Mouse (Mus musculus) layer of hippocampus, adult 11-12 months (tissue): ENCODE measurements around the gene Gm15737.

Experiments
- DNase-seq: peaks from one replicate; pipeline ENCODE4 v3.0.0; 2022; ENCODE audit warnings: low spot score

Gene Gm15737

GRCm38 (mm10) chr6:92875340-92875739 lies 6.2 kb downstream of the Gm15737 start:
- no peak for DNase-seq

- DNase-seq, result no peak
Observed at GRCm38 (mm10) chr6:92876121-92876520, 7.0 kb downstream of the Gm15737 start.

- DNase-seq, result no peak
Observed at GRCm38 (mm10) chr6:92877236-92877635, 8.1 kb downstream of the Gm15737 start.

GRCm38 (mm10) chr6:92878771-92879170 lies 9.6 kb downstream of the Gm15737 start:
- no peak for DNase-seq

- DNase-seq, result no peak
Observed at GRCm38 (mm10) chr6:92879700-92880265, 10.6 kb downstream of the Gm15737 start.

GRCm38 (mm10) chr6:92882446-92882845 lies 13.3 kb downstream of the Gm15737 start:
- no peak for DNase-seq

GRCm38 (mm10) chr6:92883131-92883900 lies 14.2 kb downstream of the Gm15737 start:
- no peak for DNase-seq

GRCm38 (mm10) chr6:92891535-92891934 lies 22.4 kb downstream of the Gm15737 start:
- DNase-seq, result no peak

- no peak for DNase-seq
Observed at GRCm38 (mm10) chr6:92904037-92904436, 34.9 kb downstream of the Gm15737 start.

- DNase-seq, result no peak
Observed at GRCm38 (mm10) chr6:92904491-92904890, 35.3 kb downstream of the Gm15737 start.

- no peak for DNase-seq
Observed at GRCm38 (mm10) chr6:92905922-92906321, 36.8 kb downstream of the Gm15737 start.

GRCm38 (mm10) chr6:92909361-92909760 lies 40.2 kb downstream of the Gm15737 start:
- DNase-seq, result no peak

- DNase-seq, result no peak
Observed at GRCm38 (mm10) chr6:92910611-92911010, 41.5 kb downstream of the Gm15737 start.

GRCm38 (mm10) chr6:92920938-92921689 lies 52.0 kb downstream of the Gm15737 start:
- DNase-seq, result no peak

GRCm38 (mm10) chr6:92921843-92922242 lies 52.7 kb downstream of the Gm15737 start:
- no peak for DNase-seq

- no peak for DNase-seq
Observed at GRCm38 (mm10) chr6:92924536-92924935, 55.4 kb downstream of the Gm15737 start.

- DNase-seq, result no peak
Observed at GRCm38 (mm10) chr6:92928261-92928660, 59.1 kb downstream of the Gm15737 start.
